Mouse (Mus musculus) olfactory bulb, adult 2 months (tissue): ENCODE results near the gene Gstp1.
"Not testable (repeated sequence)": the region's sequence is repeated elsewhere in the genome, so short reads cannot be mapped to it uniquely, and the experiment has no call there.

ENCODE experiments used
- CTCF ChIP-seq: fragments of 200-500 bp; IDR thresholded peaks from 2 replicates; pipeline ENCODE4 v1.5.1; 2012; ENCODE audit warnings: low read depth, mild to moderate bottlenecking, low read length, moderate library complexity; ENCODE audit not compliant: insufficient read depth
- POLR2A ChIP-seq: fragments of 200-500 bp; IDR thresholded peaks from 2 replicates; pipeline ENCODE4 v1.6.1; 2012; ENCODE audit warnings: mild to moderate bottlenecking, low read depth, low read length, moderate library complexity; ENCODE audit not compliant: insufficient read depth

DNA sequence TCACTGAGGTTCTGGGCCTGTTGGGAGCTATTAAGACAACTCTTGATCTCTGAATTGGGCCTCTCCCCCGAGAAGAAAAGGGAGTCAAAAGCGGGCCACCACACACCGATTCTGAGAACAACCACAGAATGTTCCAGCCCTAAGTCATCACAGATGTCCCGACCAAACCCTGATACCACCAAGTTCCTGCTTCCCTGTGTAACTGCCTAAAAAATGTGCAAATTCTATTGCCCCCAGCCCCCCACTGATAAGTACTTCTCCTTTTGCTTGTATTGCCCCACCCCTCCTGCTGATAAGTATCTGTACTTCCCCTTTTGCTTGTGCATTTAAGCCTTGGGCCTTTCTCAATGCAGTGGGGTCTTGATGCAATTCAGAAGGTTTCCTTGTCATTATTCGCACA lies 6.3 kb upstream of the Gstp1 start:
- TF ChIP-seq CTCF, POLR2A: not testable (repeated sequence)
